Mouse (Mus musculus): Measurements from ENCODE around the gene Lrrtm3. TPM values are rescaled to one million over a fixed set of nuclear protein-coding genes. Genes with fewer than 3 reads are reported as not detected.

Lrrtm3 gene
- total and polyA plus RNA-seq, 3 experiments, result 0.17 to 1.1 (median 0.89) TPM

DNA sequence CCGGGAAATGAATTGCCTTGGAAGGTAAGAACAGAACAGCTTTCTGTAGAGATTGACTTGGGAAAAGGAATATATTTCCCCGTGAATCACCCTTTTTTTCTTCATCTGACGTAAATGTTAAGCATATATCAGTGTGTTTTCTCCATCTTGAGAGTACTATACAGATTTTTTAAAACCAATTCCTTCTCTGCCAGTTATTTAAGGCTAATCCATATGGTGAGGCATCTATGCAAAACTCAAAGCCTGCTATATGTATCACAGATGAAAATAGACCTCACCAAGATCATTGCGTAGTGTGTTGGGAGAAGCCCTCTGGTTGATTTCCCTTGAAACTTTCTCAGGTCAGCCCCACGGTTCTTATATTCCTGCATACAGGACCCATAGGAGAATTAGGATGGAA, 195.5 kb downstream of the Lrrtm3 start:
- no peak for DNase-seq

DNA sequence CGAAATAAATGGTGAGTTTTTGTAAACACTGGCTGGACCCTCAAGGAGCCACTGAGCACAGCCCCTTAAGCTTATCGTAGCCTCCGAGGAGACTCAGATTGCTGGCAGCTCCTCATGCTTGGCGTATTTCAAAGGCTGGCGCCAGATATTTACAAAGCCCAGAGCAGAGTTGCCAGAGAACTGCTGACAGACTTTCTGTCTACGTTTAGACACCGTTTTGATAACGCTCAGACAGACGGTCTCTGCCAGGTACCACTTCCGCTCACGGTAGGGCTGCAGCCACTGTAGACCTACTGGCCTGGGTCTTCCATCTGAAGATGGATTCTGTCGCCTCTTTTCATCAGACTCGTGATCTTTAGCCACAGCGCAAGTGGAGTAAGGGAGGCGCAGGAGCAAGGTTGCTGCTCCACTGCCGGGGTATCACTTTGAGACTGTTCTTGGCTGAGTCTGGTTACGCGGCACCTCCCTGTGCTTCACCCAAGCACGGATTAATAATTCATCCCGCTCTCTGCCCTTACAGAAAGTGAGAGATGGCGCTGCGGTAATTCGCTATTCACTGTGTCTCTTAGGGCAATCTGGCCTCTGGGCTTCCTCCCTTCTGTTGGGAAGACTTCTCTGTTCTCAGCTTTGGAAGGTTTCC, 203.5 kb downstream of the Lrrtm3 start:
- DNase-seq, result no peak

- DNase-seq, result peak; percentile 5
Measured at GRCm38 (mm10) chr10:63880462-63880903, 209.6 kb downstream of the Lrrtm3 start.

Other genes starting within 250 kb of the Lrrtm3 start
- not detected for gene Gm10118, start 162.8 kb downstream of the Lrrtm3 start, total RNA-seq (2021)
- not detected in 2 replicates for gene Gm10118, start 162.8 kb downstream of the Lrrtm3 start, polyA plus RNA-seq (2012; rRNA removed)